Mouse (Mus musculus) myocyte (in vitro differentiated cells): ENCODE results near the gene Ubr7.

ENCODE experiments used
- MAX ChIP-seq: IDR thresholded peaks from one replicate; pipeline ENCODE4 v1.6.1; 2011; ENCODE audit warnings: low read depth, mild to moderate bottlenecking, control low read depth
- POLR2A ChIP-seq: IDR thresholded peaks from one replicate; pipeline ENCODE4 v1.6.1; 2011; ENCODE audit warnings: low read depth, mild to moderate bottlenecking, control low read depth, moderate library complexity; ENCODE audit not compliant: insufficient read length
- POLR2AphosphoS2 ChIP-seq: IDR thresholded peaks from one replicate; pipeline ENCODE4 v1.6.1; 2011; ENCODE audit warnings: low read depth, control low read depth; ENCODE audit not compliant: insufficient read length
- USF1 ChIP-seq: IDR thresholded peaks from one replicate; pipeline ENCODE4 v1.6.1; 2011; ENCODE audit warnings: low read depth, mild to moderate bottlenecking, control low read depth, moderate library complexity

DNA sequence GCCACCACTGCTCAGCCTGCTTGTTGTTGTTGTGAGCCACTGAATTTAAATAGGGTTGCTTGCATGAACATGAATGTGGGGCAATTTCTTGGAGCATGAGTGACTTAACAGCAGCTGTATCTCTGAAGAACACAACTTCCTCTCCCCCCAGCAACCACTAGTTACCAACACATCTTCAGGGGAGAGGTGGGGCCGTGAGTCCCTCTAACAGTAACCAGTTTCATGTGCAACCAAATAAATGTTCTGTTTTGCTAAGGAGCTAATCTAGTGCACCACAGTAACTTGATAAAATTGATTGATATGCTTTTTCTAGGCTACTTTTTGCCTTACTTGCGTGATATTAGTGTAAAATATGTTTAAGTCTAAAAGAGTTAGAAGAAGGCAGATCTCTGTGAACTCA is 41.8 kb downstream of the Ubr7 start:
- TF ChIP-seq USF1 (no peak), POLR2AphosphoS2 (no peak), POLR2A (no peak), MAX (no peak)
